Mouse (Mus musculus) heart, embryonic 12.5 days (tissue): ENCODE results near the gene Acsl4. TPM values are rescaled to one million over a fixed set of nuclear protein-coding genes. Genes with fewer than 3 reads are reported as not detected.

Experiments
- ATAC-seq: fragments of 200-750 bp; cut with Nextera tagmentation; 2 replicates; pipeline ENCODE4 v1.8.0; 2017; ENCODE audit warnings: moderate TSS enrichment, moderate library complexity; ENCODE audit not compliant: insufficient number of reproducible peaks, low FRiP score
- H3K27ac ChIP-seq: fragments of 300-500 bp; sonication (generic); 2 replicates; pipeline ENCODE4 v1.5.1; 2016; ENCODE audit warnings: mild to moderate bottlenecking, moderate library complexity; ENCODE audit not compliant: poor library complexity, severe bottlenecking
- H3K27me3 ChIP-seq: fragments of 300-500 bp; sonication (generic); replicated peaks from 2 replicates; pipeline ENCODE4 v1.6.1; 2016; ENCODE audit warnings: mild to moderate bottlenecking, moderate library complexity
- H3K36me3 ChIP-seq: fragments of 300-500 bp; sonication (generic); 2 replicates; pipeline ENCODE4 v1.6.1; 2016; ENCODE audit warnings: mild to moderate bottlenecking, moderate library complexity
- H3K4me1 ChIP-seq: fragments of 300-500 bp; sonication (generic); replicated peaks from 2 replicates; pipeline ENCODE4 v1.6.1; 2016; ENCODE audit warnings: mild to moderate bottlenecking
- H3K4me2 ChIP-seq: fragments of 300-500 bp; sonication (generic); 2 replicates; pipeline ENCODE4 v1.6.1; 2016; ENCODE audit warnings: mild to moderate bottlenecking, moderate library complexity
- H3K4me3 ChIP-seq: fragments of 300-500 bp; sonication (generic); 2 replicates; pipeline ENCODE4 v1.5.1; 2016; ENCODE audit warnings: mild to moderate bottlenecking
- H3K9ac ChIP-seq: fragments of 300-500 bp; sonication (generic); 2 replicates; pipeline ENCODE4 v1.6.1; 2016; ENCODE audit warnings: mild to moderate bottlenecking, moderate library complexity
- H3K9me3 ChIP-seq: fragments of 300-500 bp; sonication (generic); replicated peaks from 2 replicates; pipeline ENCODE4 v1.6.1; 2016; ENCODE audit warnings: mild to moderate bottlenecking, moderate library complexity
- WGBS: fragments of 180-500 bp; shearing (Covaris S2); methylation state at CpG from one replicate; pipeline ENCODE4 v1.1.7; 2016; 5-methylcytosine and 5-hydroxymethylcytosine counted together
- polyA plus RNA-seq: library from polyadenylated mRNA; unstranded; fragments of >200 nt; fragmentation: Nextera tagmentation; extraction: Ambion mirVana; gene quantifications from 2 replicates; pipeline ENCODE4 v1.2.1, GENCODE M21; 2016

Acsl4 gene
- polyA plus RNA-seq, 1 experiment from 2014 or later: 22.5 TPM

GRCm38 (mm10) chrX:142303456-142303855, 86.9 kb downstream of the Acsl4 start:
- ATAC-seq: no peak
- no peak overlapping the region for H3K4me3 ChIP-seq
- no peaks in the 10 kb centered on the region for H3K36me3 ChIP-seq
- WGBS: 46% methylated on average over 2 of the region's 2 CpGs
- no peak overlapping the region for H3K9ac ChIP-seq
- H3K27ac ChIP-seq: no peak overlapping the region
- H3K9me3 ChIP-seq: no peaks in the 10 kb centered on the region
- H3K4me1 ChIP-seq: peaks cover 5% of the 10 kb centered on the region; the same call in 1 of the 2 replicates
- H3K4me2 ChIP-seq: no peak overlapping the region
- peaks cover 29% of the 10 kb centered on the region for H3K27me3 ChIP-seq

GRCm38 (mm10) chrX:142285905-142286304, 104.4 kb downstream of the Acsl4 start:
- H3K4me2 ChIP-seq: 0 out of 2 replicates have a peak overlapping the region, but pooled peaks have one; percentile 5
- H3K9me3 ChIP-seq: no peaks in the 10 kb centered on the region
- H3K36me3 ChIP-seq: no peaks in the 10 kb centered on the region
- WGBS: 30% methylated on average over 5 of the region's 5 CpGs
- 0 out of 2 replicates have a peak, but pooled peaks cover 3% of the 10 kb centered on the region for H3K27me3 ChIP-seq
- H3K4me3 ChIP-seq: no peak overlapping the region
- no peak for ATAC-seq
- peaks cover 6% of the 10 kb centered on the region; the same call in 1 of the 2 replicates for H3K4me1 ChIP-seq
- H3K9ac ChIP-seq: no peak overlapping the region
- H3K27ac ChIP-seq: no peak overlapping the region

GRCm38 (mm10) chrX:142276573-142276972, 113.8 kb downstream of the Acsl4 start:
- no peak for ATAC-seq
- Histone ChIP-seq H3K9ac (no peak overlapping the region), H3K36me3 (no peaks in the 10 kb centered on the region), H3K27ac (no peak overlapping the region), H3K4me2 (no peak overlapping the region), H3K4me3 (no peak overlapping the region), H3K4me1 (no peaks in the 10 kb centered on the region), H3K27me3 (peaks cover under 1% of the 10 kb centered on the region; the same call in 1 of the 2 replicates), H3K9me3 (no peaks in the 10 kb centered on the region)
- WGBS: 46% methylated on average over 3 of the region's 3 CpGs

- H3K27ac ChIP-seq: no peak overlapping the region
- no peak overlapping the region for H3K4me3 ChIP-seq
- no peaks in the 10 kb centered on the region for H3K9me3 ChIP-seq
- ATAC-seq: no peak
- no peaks in the 10 kb centered on the region for H3K36me3 ChIP-seq
- WGBS: 60% methylated on average over 3 of the region's 3 CpGs
- H3K4me2 ChIP-seq: no peak overlapping the region
- H3K4me1 ChIP-seq: no peaks in the 10 kb centered on the region
- H3K9ac ChIP-seq: no peak overlapping the region
- H3K27me3 ChIP-seq: no peaks in the 10 kb centered on the region; the same call in 1 of the 2 replicates
Observed at GRCm38 (mm10) chrX:142276031-142276430, 114.3 kb downstream of the Acsl4 start.

Other genes with a start within 250 kb of the Acsl4 start
- not detected in 2 replicates for gene Gucy2f, start 193.6 kb downstream of the Acsl4 start, polyA plus RNA-seq
- gene Nxt2, start 163.8 kb downstream of the Acsl4 start, polyA plus RNA-seq: 10.8 TPM in 2 replicates
- gene Kcne1l, start 84.2 kb downstream of the Acsl4 start, polyA plus RNA-seq: 25.7 and 26.9 TPM in 2 replicates